In genomic region chr5:143670740-143671415, GRCm38 (mm10) we compare ENCODE assay signal across 13 mouse cellular contexts. TPM values are rescaled to one million over a fixed set of nuclear protein-coding genes. Genes with fewer than 3 reads are reported as not detected.
DNase-seq lines count a peak whose midpoint lies in the region; ATAC-seq and TF ChIP-seq lines count a peak whose summit lies in the region.
"Had no signal": no experiment of that assay in that cellular context is flagged by ENCODE, and none has a peak within 500 bp of the region (broad histone marks: within the 10 kb centered on the region; RNA-seq: fewer than 3 reads in every experiment).

No protein-coding gene starts in this region.

- H3K9ac ChIP-seq in heart, postnatal 0 days (replicated peaks; ENCODE audit: low read depth, low read length) = no peak overlapping the region
- no peak overlapping the region for H3K9ac ChIP-seq in heart, embryonic 11.5 days (ENCODE audit: low read depth, low read length)
- H3K9ac ChIP-seq in lung, postnatal 0 days (replicated peaks; ENCODE audit: low read depth) = no peak overlapping the region
- H3K9ac ChIP-seq: forebrain, embryonic 13.5 days had no signal

- peak overlapping the region; percentile 46; the same call in 1 of the 2 replicates for H3K27ac ChIP-seq in heart, postnatal 0 days (ENCODE audit: low read depth)
- no peak overlapping the region for H3K27ac ChIP-seq in heart, embryonic 11.5 days (ENCODE audit: low read depth, low read length)
- no peak overlapping the region for H3K27ac ChIP-seq in lung, postnatal 0 days (ENCODE audit: low read length)
- H3K27ac ChIP-seq in forebrain, embryonic 10.5 days = no peak overlapping the region
- H3K27ac ChIP-seq: forebrain, embryonic 13.5 days had no signal

- no peak overlapping the region for H3K4me2 ChIP-seq in heart, postnatal 0 days (ENCODE audit: low read depth, low read length)
- no peak overlapping the region for H3K4me2 ChIP-seq in heart, embryonic 11.5 days
- H3K4me2 ChIP-seq in lung, postnatal 0 days (replicated peaks; ENCODE audit: low read depth, low read length) = no peak overlapping the region
- H3K4me2 ChIP-seq: forebrain, embryonic 13.5 days had no signal

- TF ChIP-seq CTCF in heart, postnatal 0 days (IDR thresholded peaks at IDR 0.05; ENCODE audit: low read depth) = no peak
- TF ChIP-seq CTCF in lung, postnatal 0 days (IDR thresholded peaks at IDR 0.05) = no peak

- H3K4me3 ChIP-seq in heart, postnatal 0 days (ENCODE audit: low read depth, low read length) = no peak overlapping the region
- no peak overlapping the region for H3K4me3 ChIP-seq in heart, embryonic 11.5 days (ENCODE audit: low read depth, low read length)
- no peak overlapping the region for H3K4me3 ChIP-seq in lung, postnatal 0 days (ENCODE audit: low read depth, low read length)
- H3K4me3 ChIP-seq in forebrain, embryonic 10.5 days = no peak overlapping the region
- H3K4me3 ChIP-seq: forebrain, embryonic 13.5 days had no signal

- no peak for DNase-seq in heart, postnatal 0 days (ENCODE audit: low spot score)
- no peak for DNase-seq in lung, postnatal 0 days (ENCODE audit: low spot score)
- no peak for DNase-seq in lung, postnatal 36 days
- DNase-seq in adipocyte (ENCODE audit: low spot score) = peak; percentile 79
- no peak for DNase-seq in forebrain, embryonic 10.5 days (ENCODE audit: extremely low spot score, low spot score)
- DNase-seq: cerebellum, adult 9-10 months; gastrocnemius, postnatal 14 days; kidney, postnatal 4 days; spleen, adult 18-20 months had no signal

- TF ChIP-seq EP300 in heart, postnatal 0 days (IDR thresholded peaks at IDR 0.05; ENCODE audit: low read depth) = no peak
- TF ChIP-seq EP300 in lung, postnatal 0 days (IDR thresholded peaks at IDR 0.05) = no peak

- no peaks in the 10 kb centered on the region for H3K27me3 ChIP-seq in heart, postnatal 0 days (ENCODE audit: control insufficient read depth, insufficient read depth, low read length)
- no peaks in the 10 kb centered on the region for H3K27me3 ChIP-seq in heart, embryonic 11.5 days (ENCODE audit: control insufficient read depth, insufficient read depth, low read length)
- no peaks in the 10 kb centered on the region for H3K27me3 ChIP-seq in lung, postnatal 0 days (replicated peaks; ENCODE audit: insufficient read depth, low read length)
- H3K27me3 ChIP-seq in forebrain, embryonic 10.5 days (ENCODE audit: poor library complexity, severe bottlenecking) = no peaks in the 10 kb centered on the region
- H3K27me3 ChIP-seq: forebrain, embryonic 13.5 days had no signal

- whole genome bisulfite sequencing in heart, postnatal 0 days = 68% methylated on average over 6 of the region's 6 CpGs
- 85% methylated on average over 6 of the region's 6 CpGs for WGBS in heart, embryonic 11.5 days (ENCODE audit: insufficient replicate concordance)
- 74% methylated on average over 6 of the region's 6 CpGs for WGBS in lung, postnatal 0 days
- WGBS in forebrain, embryonic 10.5 days = 90% methylated on average over 6 of the region's 6 CpGs

- no peaks in the 10 kb centered on the region for H3K9me3 ChIP-seq in heart, postnatal 0 days (replicated peaks; ENCODE audit: control insufficient read depth, low read length)
- H3K9me3 ChIP-seq in heart, embryonic 11.5 days (replicated peaks; ENCODE audit: control insufficient read depth, low read length) = no peaks in the 10 kb centered on the region
- no peaks in the 10 kb centered on the region for H3K9me3 ChIP-seq in lung, postnatal 0 days (ENCODE audit: low read length)
- H3K9me3 ChIP-seq in forebrain, embryonic 10.5 days = no peaks in the 10 kb centered on the region
- H3K9me3 ChIP-seq: forebrain, embryonic 13.5 days had no signal

- no peaks in the 10 kb centered on the region for H3K36me3 ChIP-seq in heart, postnatal 0 days (replicated peaks; ENCODE audit: control insufficient read depth, insufficient read depth, low read length)
- H3K36me3 ChIP-seq in heart, embryonic 11.5 days (ENCODE audit: control insufficient read depth, insufficient read depth, low read length) = no peaks in the 10 kb centered on the region
- no peaks in the 10 kb centered on the region for H3K36me3 ChIP-seq in lung, postnatal 0 days (ENCODE audit: insufficient read depth, low read length)
- no peaks in the 10 kb centered on the region for H3K36me3 ChIP-seq in forebrain, embryonic 10.5 days (replicated peaks)

- no peak for ATAC-seq in heart, postnatal 0 days (ENCODE audit: insufficient read depth, low read depth)
- ATAC-seq in heart, embryonic 11.5 days (replicated peaks; ENCODE audit: insufficient number of reproducible peaks, low FRiP score, low TSS enrichment) = no peak
- ATAC-seq in lung, postnatal 0 days = peak; percentile 26; the same call in 1 of the 2 replicates
- ATAC-seq in neutrophil, adult 5-6 weeks (ENCODE audit: extremely low read depth, insufficient number of reproducible peaks, low FRiP score, poor library complexity, severe bottlenecking) = 0 out of 2 replicates have a peak, but pooled peaks have one; percentile 13
- ATAC-seq: forebrain, embryonic 13.5 days; intestine, postnatal 0 days had no signal

- H3K4me1 ChIP-seq in heart, postnatal 0 days (ENCODE audit: control insufficient read depth, insufficient read depth) = peaks cover 33% of the 10 kb centered on the region
- H3K4me1 ChIP-seq in heart, embryonic 11.5 days (ENCODE audit: control insufficient read depth, insufficient read depth, low read length) = peaks cover 5% of the 10 kb centered on the region
- H3K4me1 ChIP-seq in lung, postnatal 0 days (ENCODE audit: insufficient read depth, low read depth, low read length) = peaks cover 14% of the 10 kb centered on the region; the same call in 1 of the 2 replicates
- H3K4me1 ChIP-seq in forebrain, embryonic 10.5 days = peaks cover 10% of the 10 kb centered on the region

RNA-seq across cellular contexts. Expression of gene Cyth3, which starts 48.6 kb away (rescaled TPM):
- total RNA-seq in heart, postnatal 0 days (2014; rRNA removed; ENCODE audit: low replicate concordance) = 84.1 and 115 TPM in 2 replicates
- polyA plus RNA-seq in heart, postnatal 0 days (2015; fragmentation: Nextera tagmentation; extraction: Ambion mirVana) = 42.8 and 45.2 TPM in 2 replicates
- polyA plus RNA-seq in heart, embryonic 11.5 days (2014; fragmentation: Nextera tagmentation; extraction: Ambion mirVana) = 29.1 and 32.8 TPM in 2 replicates
- polyA plus RNA-seq in lung, postnatal 0 days (2015; fragmentation: Nextera tagmentation; extraction: Ambion mirVana) = 87.3 and 96.6 TPM in 2 replicates
- total RNA-seq in neutrophil, adult 5-6 weeks (2017) = 10.2 and 11.3 TPM in 2 replicates
- polyA plus RNA-seq in forebrain, embryonic 10.5 days (2016; fragmentation: Nextera tagmentation; extraction: Ambion mirVana) = 31.2 and 31.6 TPM in 2 replicates

Comparison
In these comparisons a context has a peak if more than half of its experiments do, and no peak if none do; other contexts are left out.
1. ATAC-seq: peak in lung, postnatal 0 days (single experiment) and neutrophil, adult 5-6 weeks (single experiment); none in heart, postnatal 0 days (single experiment) and heart, embryonic 11.5 days (single experiment).